Comparison of ENCODE assay signal across 11 mouse cellular contexts in the genomic region with DNA sequence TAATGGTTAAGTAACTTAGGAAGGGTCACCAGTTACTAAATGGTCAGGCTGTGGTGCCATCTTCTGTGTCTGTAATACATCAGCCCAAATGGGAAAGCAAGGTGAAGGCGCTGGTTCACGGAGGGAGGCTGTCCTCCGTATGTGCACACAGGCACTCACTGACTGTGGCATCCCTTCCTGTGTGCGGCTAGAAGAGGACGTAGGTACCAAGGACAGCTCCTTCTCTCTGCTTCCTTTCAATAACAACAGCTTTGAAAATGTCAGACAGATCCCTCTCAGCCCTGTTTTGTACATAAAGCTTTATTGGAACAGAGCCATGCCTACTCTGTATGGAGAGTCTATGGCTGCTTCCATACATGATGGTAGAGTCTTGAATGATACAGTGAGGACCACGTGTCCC. TPM values are rescaled to one million over a fixed set of nuclear protein-coding genes. Genes with fewer than 3 reads are reported as not detected.
DNase-seq lines count a peak whose midpoint lies in the region; ATAC-seq and TF ChIP-seq lines count a peak whose summit lies in the region.
"Had no signal": no experiment of that assay in that cellular context is flagged by ENCODE, and none has a peak within 500 bp of the region (broad histone marks: within the 10 kb centered on the region; RNA-seq: fewer than 3 reads in every experiment).

No protein-coding gene starts in this region.

- H3K9me3 ChIP-seq in heart, embryonic 11.5 days (replicated peaks; ENCODE audit: control insufficient read depth, low read length) = no peaks in the 10 kb centered on the region
- no peaks in the 10 kb centered on the region for H3K9me3 ChIP-seq in midbrain, embryonic 16.5 days (replicated peaks; ENCODE audit: control insufficient read depth, low read length, poor library complexity, severe bottlenecking)
- no peaks in the 10 kb centered on the region for H3K9me3 ChIP-seq in intestine, postnatal 0 days (ENCODE audit: control insufficient read depth)
- H3K9me3 ChIP-seq: midbrain, embryonic 10.5 days had no signal

- no peak for TF ChIP-seq CTCF in intestine, postnatal 0 days (IDR thresholded peaks at IDR 0.05; ENCODE audit: low read depth)

- H3K27me3 ChIP-seq in heart, embryonic 11.5 days (ENCODE audit: control insufficient read depth, insufficient read depth, low read length) = 0 out of 2 replicates have a peak, but pooled peaks cover 4% of the 10 kb centered on the region
- H3K27me3 ChIP-seq in midbrain, embryonic 16.5 days (ENCODE audit: control insufficient read depth, insufficient read depth, low read depth, low read length) = no peaks in the 10 kb centered on the region
- peaks cover 13% of the 10 kb centered on the region; the same call in 1 of the 2 replicates for H3K27me3 ChIP-seq in intestine, postnatal 0 days (replicated peaks; ENCODE audit: control insufficient read depth, insufficient read depth, low read length)

- H3K27ac ChIP-seq in heart, embryonic 11.5 days (ENCODE audit: low read depth, low read length) = no peak overlapping the region
- H3K27ac ChIP-seq in midbrain, embryonic 16.5 days (ENCODE audit: low read length) = no peak overlapping the region
- H3K27ac ChIP-seq in intestine, postnatal 0 days (ENCODE audit: low read depth, low read length) = no peak overlapping the region
- H3K27ac ChIP-seq: heart, adult 2 months; midbrain, embryonic 10.5 days had no signal

- peak; percentile 49 for DNase-seq in heart, postnatal 4 days
- DNase-seq in 416B (ENCODE audit: low read depth) (peak; percentile 41), ZHBTc4 (ENCODE audit: low read depth, low spot score) (peak; percentile 86)
- peak; percentile 50 to 54 for DNase-seq in kidney, postnatal 4 days
- DNase-seq in cerebellum, postnatal 10 days = no peak
- DNase-seq: heart, adult 2 months; right cerebral cortex, postnatal 4 days had no signal

- no peaks in the 10 kb centered on the region for H3K36me3 ChIP-seq in heart, embryonic 11.5 days (ENCODE audit: control insufficient read depth, insufficient read depth, low read length)
- no peaks in the 10 kb centered on the region for H3K36me3 ChIP-seq in midbrain, embryonic 16.5 days (ENCODE audit: control insufficient read depth, insufficient read depth, low read length)
- H3K36me3 ChIP-seq in intestine, postnatal 0 days (ENCODE audit: control insufficient read depth, insufficient read depth) = no peaks in the 10 kb centered on the region
- H3K36me3 ChIP-seq: midbrain, embryonic 10.5 days had no signal

- no peak for ATAC-seq in heart, embryonic 11.5 days (replicated peaks; ENCODE audit: insufficient number of reproducible peaks, low FRiP score, low TSS enrichment)
- ATAC-seq in midbrain, embryonic 16.5 days = no peak
- ATAC-seq in intestine, postnatal 0 days = no peak

- H3K4me3 ChIP-seq in heart, embryonic 11.5 days (ENCODE audit: low read depth, low read length) = no peak overlapping the region
- no peak overlapping the region for H3K4me3 ChIP-seq in midbrain, embryonic 16.5 days (ENCODE audit: low read depth, low read length)
- H3K4me3 ChIP-seq in intestine, postnatal 0 days (ENCODE audit: low read depth, low read length) = no peak overlapping the region
- H3K4me3 ChIP-seq: heart, adult 2 months; midbrain, embryonic 10.5 days had no signal

- 2% methylated on average over 6 of the region's 6 CpGs for WGBS in heart, embryonic 11.5 days (ENCODE audit: insufficient replicate concordance)
- WGBS in midbrain, embryonic 16.5 days = 9% methylated on average over 6 of the region's 6 CpGs
- 3% methylated on average over 6 of the region's 6 CpGs for WGBS in intestine, postnatal 0 days

- no peak overlapping the region for H3K9ac ChIP-seq in heart, embryonic 11.5 days (ENCODE audit: low read depth, low read length)
- no peak overlapping the region for H3K9ac ChIP-seq in midbrain, embryonic 16.5 days (ENCODE audit: low read depth, low read length)
- H3K9ac ChIP-seq in intestine, postnatal 0 days (ENCODE audit: low read depth, low read length) = no peak overlapping the region

- no peaks in the 10 kb centered on the region for H3K4me1 ChIP-seq in heart, embryonic 11.5 days (ENCODE audit: control insufficient read depth, insufficient read depth, low read length)
- peaks cover 13% of the 10 kb centered on the region for H3K4me1 ChIP-seq in midbrain, embryonic 16.5 days (ENCODE audit: control insufficient read depth, insufficient read depth, low read length)
- H3K4me1 ChIP-seq in intestine, postnatal 0 days (replicated peaks; ENCODE audit: control insufficient read depth, insufficient read depth, low read length) = no peaks in the 10 kb centered on the region

- no peak overlapping the region for H3K4me2 ChIP-seq in heart, embryonic 11.5 days
- no peak overlapping the region for H3K4me2 ChIP-seq in midbrain, embryonic 16.5 days (ENCODE audit: low read length)
- no peak overlapping the region for H3K4me2 ChIP-seq in intestine, postnatal 0 days (replicated peaks; ENCODE audit: low read depth)

RNA-seq across cellular contexts. Expression of a gene that starts 57.7 kb away (rescaled TPM):
- total RNA-seq in heart, postnatal 4 days (2021) = 1 to 10 TPM; 1.0 to 1.1 TPM
- 0.15 and 0.24 TPM in 2 replicates for polyA plus RNA-seq in heart, embryonic 11.5 days (2014; fragmentation: Nextera tagmentation; extraction: Ambion mirVana)
- 42.7 and 45.4 TPM in 2 replicates for polyA plus RNA-seq in midbrain, embryonic 16.5 days (2015; fragmentation: Nextera tagmentation; extraction: Ambion mirVana)
- 0.83 and 1.1 TPM in 2 replicates for polyA plus RNA-seq in intestine, postnatal 0 days (2015; fragmentation: Nextera tagmentation; extraction: Ambion mirVana)

Comparison
In these comparisons a context has a peak if more than half of its experiments do, and no peak if none do; other contexts are left out.
1. DNase-seq: peak in heart, postnatal 4 days (single experiment), 416B (single experiment), ZHBTc4 (single experiment) and kidney, postnatal 4 days (2 of 2); none in cerebellum, postnatal 10 days (0 of 2).
2. RNA of a gene that starts 57.7 kb away (polyA plus RNA-seq): 42.7 to 45.4 TPM in midbrain, embryonic 16.5 days; 0.83 to 1.1 TPM in intestine, postnatal 0 days and 0.15 to 0.24 TPM in heart, embryonic 11.5 days; every median in the first group is over 10 times any median in the second.